ENCODE assay signal across 9 mouse cellular contexts in the genomic region with DNA sequence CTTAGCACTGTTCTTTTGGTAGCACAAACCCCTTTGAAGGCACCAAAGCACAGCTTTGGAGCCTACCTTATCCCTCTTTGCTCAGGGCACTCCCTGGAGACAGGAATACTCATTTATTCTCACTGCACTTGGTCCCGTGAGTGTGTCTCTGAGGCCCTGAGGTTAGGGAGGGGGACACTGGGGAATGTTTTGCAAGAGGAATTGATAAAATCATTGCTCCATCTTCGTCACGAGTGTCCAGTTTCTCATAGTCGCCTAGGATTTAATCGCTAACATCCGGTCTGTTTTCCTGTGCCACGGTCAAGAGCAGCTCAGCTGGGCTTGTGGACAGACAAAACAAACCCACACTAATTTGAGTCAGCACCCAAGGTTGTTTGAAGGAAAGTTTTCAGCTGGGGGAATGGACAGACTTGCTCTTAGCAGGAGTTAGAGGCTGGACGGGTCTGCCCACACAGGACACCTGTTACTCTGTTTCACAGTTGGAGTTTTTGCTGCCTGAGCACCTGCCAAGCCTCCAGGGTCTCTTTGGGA. TPM values are rescaled to one million over a fixed set of nuclear protein-coding genes. Genes with fewer than 3 reads are reported as not detected.
DNase-seq lines count a peak whose midpoint lies in the region; ATAC-seq and TF ChIP-seq lines count a peak whose summit lies in the region.
"Not testable (repeated sequence)": the region's sequence is repeated elsewhere in the genome, so short reads cannot be mapped to it uniquely, and the experiment has no call there.
"Had no signal": no experiment of that assay in that cellular context is flagged by ENCODE, and none has a peak within 500 bp of the region (broad histone marks: within the 10 kb centered on the region; RNA-seq: fewer than 3 reads in every experiment).

No protein-coding gene starts in this region.

- TF ChIP-seq CTCF in heart, postnatal 0 days (IDR thresholded peaks at IDR 0.05; ENCODE audit: low read depth); intestine, postnatal 0 days (IDR thresholded peaks at IDR 0.05; ENCODE audit: low read depth); lung, embryonic 14.5 days (IDR thresholded peaks at IDR 0.05; ENCODE audit: low read depth): not testable (repeated sequence)

- DNase-seq in embryonic facial prominence, embryonic 14.5 days (ENCODE audit: low spot score); heart, postnatal 0 days (ENCODE audit: low spot score); lung, embryonic 14.5 days: not testable (repeated sequence)
- peak; percentile 97 for DNase-seq in heart, adult 11 months
- peak; percentile 50 for DNase-seq in ovary, adult 18-20 months (ENCODE audit: low spot score)

- H3K4me3 ChIP-seq in embryonic facial prominence, embryonic 14.5 days (ENCODE audit: low read depth, low read length); heart, postnatal 0 days (ENCODE audit: low read depth, low read length); intestine, postnatal 0 days (ENCODE audit: low read depth, low read length); lung, embryonic 14.5 days (ENCODE audit: low read depth, low read length); midbrain, embryonic 15.5 days: not testable (repeated sequence)

- TF ChIP-seq EP300 in heart, postnatal 0 days (IDR thresholded peaks at IDR 0.05; ENCODE audit: low read depth) = not testable (repeated sequence)

- peak; percentile 56 for ATAC-seq in embryonic facial prominence, embryonic 14.5 days (ENCODE audit: low read depth)
- ATAC-seq in heart, postnatal 0 days (ENCODE audit: insufficient read depth, low read depth) = peak; percentile 33
- ATAC-seq in intestine, postnatal 0 days = peak; percentile 33; the same call in 1 of the 2 replicates
- ATAC-seq in lung, embryonic 14.5 days (ENCODE audit: insufficient read depth) = peak; percentile 56; the same call in 1 of the 2 replicates
- peak; percentile 35 for ATAC-seq in midbrain, embryonic 15.5 days (replicated peaks)

- H3K4me2 ChIP-seq in embryonic facial prominence, embryonic 14.5 days (ENCODE audit: low read depth, low read length); heart, postnatal 0 days (ENCODE audit: low read depth, low read length); intestine, postnatal 0 days (replicated peaks; ENCODE audit: low read depth); lung, embryonic 14.5 days; midbrain, embryonic 15.5 days: not testable (repeated sequence)

- not testable (repeated sequence) for H3K27ac ChIP-seq in embryonic facial prominence, embryonic 14.5 days (replicated peaks; ENCODE audit: low read depth, low read length); heart, postnatal 0 days (ENCODE audit: low read depth); intestine, postnatal 0 days (ENCODE audit: low read depth, low read length); lung, embryonic 14.5 days (ENCODE audit: low read depth); midbrain, embryonic 15.5 days

- H3K4me1 ChIP-seq in embryonic facial prominence, embryonic 14.5 days (ENCODE audit: control insufficient read depth, insufficient read depth, low read length); heart, postnatal 0 days (ENCODE audit: control insufficient read depth, insufficient read depth); intestine, postnatal 0 days (replicated peaks; ENCODE audit: control insufficient read depth, insufficient read depth, low read length); lung, embryonic 14.5 days (ENCODE audit: insufficient read depth); midbrain, embryonic 15.5 days: not testable (repeated sequence)

- H3K9me3 ChIP-seq in embryonic facial prominence, embryonic 14.5 days (ENCODE audit: control insufficient read depth, low read length); heart, postnatal 0 days (replicated peaks; ENCODE audit: control insufficient read depth, low read length); intestine, postnatal 0 days (ENCODE audit: control insufficient read depth); lung, embryonic 14.5 days (ENCODE audit: low read depth, low read length); midbrain, embryonic 15.5 days: not testable (repeated sequence)

- WGBS in embryonic facial prominence, embryonic 14.5 days = 0% methylated on average over 1 of the region's 8 CpGs
- 38% methylated on average over 3 of the region's 8 CpGs for WGBS in heart, postnatal 0 days
- 60% methylated on average over 4 of the region's 8 CpGs for WGBS in intestine, postnatal 0 days
- 12% methylated on average over 3 of the region's 8 CpGs for WGBS in lung, embryonic 14.5 days
- WGBS in midbrain, embryonic 15.5 days = 38% methylated on average over 5 of the region's 8 CpGs

- not testable (repeated sequence) for H3K36me3 ChIP-seq in embryonic facial prominence, embryonic 14.5 days (ENCODE audit: control insufficient read depth, insufficient read depth, low read length); heart, postnatal 0 days (replicated peaks; ENCODE audit: control insufficient read depth, insufficient read depth, low read length); intestine, postnatal 0 days (ENCODE audit: control insufficient read depth, insufficient read depth); lung, embryonic 14.5 days (ENCODE audit: insufficient read depth); midbrain, embryonic 15.5 days (replicated peaks)

- not testable (repeated sequence) for H3K9ac ChIP-seq in embryonic facial prominence, embryonic 14.5 days (ENCODE audit: low read depth, low read length); heart, postnatal 0 days (replicated peaks; ENCODE audit: low read depth, low read length); intestine, postnatal 0 days (ENCODE audit: low read depth, low read length); lung, embryonic 14.5 days; midbrain, embryonic 15.5 days

- H3K27me3 ChIP-seq in embryonic facial prominence, embryonic 14.5 days (replicated peaks; ENCODE audit: control insufficient read depth, insufficient read depth, low read length); heart, postnatal 0 days (ENCODE audit: control insufficient read depth, insufficient read depth, low read length); intestine, postnatal 0 days (replicated peaks; ENCODE audit: control insufficient read depth, insufficient read depth, low read length); lung, embryonic 14.5 days (ENCODE audit: insufficient read depth, low read length); midbrain, embryonic 15.5 days (replicated peaks): not testable (repeated sequence)

RNA-seq across cellular contexts. Expression of a gene that starts 26.5 kb away (rescaled TPM):
- polyA plus RNA-seq in embryonic facial prominence, embryonic 14.5 days (2014; fragmentation: Nextera tagmentation; extraction: Ambion mirVana) = 0.43 and 0.70 TPM in 2 replicates
- 1.9 TPM in 1 of 2 replicates, not detected in the other for total RNA-seq in heart, postnatal 0 days (2014; rRNA removed; ENCODE audit: low replicate concordance)
- polyA plus RNA-seq in heart, postnatal 0 days (2015; fragmentation: Nextera tagmentation; extraction: Ambion mirVana) = 0.18 and 0.40 TPM in 2 replicates
- polyA plus RNA-seq in intestine, postnatal 0 days (2015; fragmentation: Nextera tagmentation; extraction: Ambion mirVana) = 10.7 and 11.0 TPM in 2 replicates
- polyA plus RNA-seq in lung, embryonic 14.5 days (2014; fragmentation: Nextera tagmentation; extraction: Ambion mirVana) = 0.13 and 0.26 TPM in 2 replicates
- 0.32 and 0.90 TPM in 2 replicates for polyA plus RNA-seq in midbrain, embryonic 15.5 days (2015; fragmentation: Nextera tagmentation; extraction: Ambion mirVana)
- polyA plus RNA-seq: heart, embryonic 13.5 days; limb, embryonic 10.5 days had no signal

RNA-seq across cellular contexts. Expression of a gene that starts 29.7 kb away (rescaled TPM):
- 254 and 264 TPM in 2 replicates for polyA plus RNA-seq in embryonic facial prominence, embryonic 14.5 days (2014; fragmentation: Nextera tagmentation; extraction: Ambion mirVana)
- total RNA-seq in heart, postnatal 0 days (2014; rRNA removed; ENCODE audit: low replicate concordance) = 130 and 148 TPM in 2 replicates
- polyA plus RNA-seq in heart, postnatal 0 days (2015; fragmentation: Nextera tagmentation; extraction: Ambion mirVana) = 213 TPM in 2 replicates
- 234 and 240 TPM in 2 replicates for polyA plus RNA-seq in intestine, postnatal 0 days (2015; fragmentation: Nextera tagmentation; extraction: Ambion mirVana)
- 317 and 324 TPM in 2 replicates for polyA plus RNA-seq in lung, embryonic 14.5 days (2014; fragmentation: Nextera tagmentation; extraction: Ambion mirVana)
- 253 and 259 TPM in 2 replicates for polyA plus RNA-seq in midbrain, embryonic 15.5 days (2015; fragmentation: Nextera tagmentation; extraction: Ambion mirVana)
